ENCODE assay signal across 7 mouse cellular contexts in the genomic region with DNA sequence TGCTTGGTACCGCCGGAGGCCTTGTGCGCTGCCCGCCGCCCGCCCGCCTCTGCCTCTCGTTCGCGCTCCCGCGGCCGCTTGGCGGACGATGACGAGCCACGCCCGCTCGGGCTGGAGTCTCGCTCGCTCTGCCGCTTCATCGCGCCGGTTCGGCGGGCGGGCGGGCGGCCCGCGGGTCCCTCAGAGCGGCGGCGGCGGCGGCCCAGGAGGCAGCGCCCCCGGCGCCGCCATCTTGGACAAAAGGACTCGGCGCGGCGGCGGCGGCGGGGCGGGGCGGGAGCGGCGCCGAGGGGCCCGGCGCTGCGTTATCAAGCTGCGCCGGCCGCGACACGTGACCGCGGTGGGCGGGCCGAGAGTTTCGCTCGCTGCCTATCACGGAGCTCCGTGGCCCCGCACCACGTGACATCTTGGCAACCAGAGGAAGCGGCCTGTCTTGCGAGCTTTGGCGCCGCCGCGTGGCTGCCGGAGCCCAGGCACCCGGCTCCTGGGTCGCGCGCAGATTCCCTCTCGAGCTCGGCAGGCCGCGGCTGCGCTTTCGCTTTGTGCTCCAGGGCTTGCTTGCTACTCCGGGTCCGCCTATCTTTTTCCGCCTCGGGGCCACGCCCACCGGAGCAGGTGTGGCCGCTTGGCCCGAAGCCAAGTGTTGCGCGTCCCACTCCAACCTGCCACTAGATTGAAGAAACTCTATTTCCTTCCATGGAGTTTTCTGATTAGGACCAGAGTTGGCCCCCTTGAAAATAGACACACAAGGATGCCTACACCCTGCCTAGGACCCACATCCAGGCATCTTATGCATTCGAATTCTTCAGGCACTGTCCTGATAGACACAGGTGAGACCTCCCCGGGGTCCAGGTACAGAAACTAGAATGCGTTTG. TPM values are rescaled to one million over a fixed set of nuclear protein-coding genes. Genes with fewer than 3 reads are reported as not detected.
DNase-seq lines count a peak whose midpoint lies in the region; ATAC-seq lines count a peak whose summit lies in the region.

A gene (minus strand): TSS at position 601 of the 875 bp plus-strand sequence.

- H3K9me3 ChIP-seq in embryonic facial prominence, embryonic 11.5 days (replicated peaks; ENCODE audit: control insufficient read depth, low read length) = no peaks in the 10 kb centered on the region
- H3K9me3 ChIP-seq in limb, embryonic 10.5 days (replicated peaks) = no peaks in the 10 kb centered on the region
- no peaks in the 10 kb centered on the region for H3K9me3 ChIP-seq in midbrain, embryonic 13.5 days

- no peaks in the 10 kb centered on the region for H3K27me3 ChIP-seq in embryonic facial prominence, embryonic 11.5 days (ENCODE audit: control insufficient read depth, insufficient read depth, low read length)
- no peaks in the 10 kb centered on the region for H3K27me3 ChIP-seq in limb, embryonic 10.5 days (ENCODE audit: low read depth, poor library complexity, severe bottlenecking)
- no peaks in the 10 kb centered on the region for H3K27me3 ChIP-seq in midbrain, embryonic 13.5 days

- ATAC-seq in embryonic facial prominence, embryonic 11.5 days (replicated peaks; ENCODE audit: insufficient number of reproducible peaks, low FRiP score, low TSS enrichment, low read depth) = peak; percentile 32
- ATAC-seq in granulocyte monocyte progenitor cell, adult 5-6 weeks (replicated peaks; ENCODE audit: poor library complexity, severe bottlenecking) = peak; percentile 58
- peak; percentile 57 for ATAC-seq in midbrain, embryonic 13.5 days

- DNase-seq in adrenal gland, postnatal 14 days = peak; percentile 99
- peak; percentile 99 for DNase-seq in embryonic facial prominence, embryonic 11.5 days (ENCODE audit: low spot score)
- peak; percentile 98 for DNase-seq in kidney, adult 11 months
- peak; percentile 99 for DNase-seq in limb, embryonic 10.5 days (ENCODE audit: low spot score)
- DNase-seq in spleen, adult 12 weeks (ENCODE audit: low spot score) = peak; percentile 97

- H3K27ac ChIP-seq in embryonic facial prominence, embryonic 11.5 days (replicated peaks; ENCODE audit: low read depth, low read length) = peak within 1 kb of the TSS; percentile 88
- peak within 1 kb of the TSS; percentile 99 for H3K27ac ChIP-seq in limb, embryonic 10.5 days
- peak within 1 kb of the TSS; percentile 96 for H3K27ac ChIP-seq in midbrain, embryonic 13.5 days

- peaks cover 8% of the 10 kb centered on the region for H3K36me3 ChIP-seq in embryonic facial prominence, embryonic 11.5 days (replicated peaks; ENCODE audit: control insufficient read depth, insufficient read depth, low read depth, low read length)
- peaks cover 71% of the 10 kb centered on the region for H3K36me3 ChIP-seq in limb, embryonic 10.5 days
- peaks cover 62% of the 10 kb centered on the region for H3K36me3 ChIP-seq in midbrain, embryonic 13.5 days

- peak within 1 kb of the TSS; percentile 97 for H3K9ac ChIP-seq in embryonic facial prominence, embryonic 11.5 days (replicated peaks; ENCODE audit: low read length)
- H3K9ac ChIP-seq in midbrain, embryonic 13.5 days (replicated peaks) = peak within 1 kb of the TSS; percentile 99

- peak within 1 kb of the TSS; percentile 72 for H3K4me3 ChIP-seq in embryonic facial prominence, embryonic 11.5 days (ENCODE audit: low read depth, low read length)
- H3K4me3 ChIP-seq in limb, embryonic 10.5 days = peak within 1 kb of the TSS; percentile 95
- peak within 1 kb of the TSS; percentile 98 for H3K4me3 ChIP-seq in midbrain, embryonic 13.5 days (replicated peaks)

- WGBS in embryonic facial prominence, embryonic 11.5 days = 3% methylated on average over 77 of the region's 101 CpGs
- 2% methylated on average over 101 of the region's 101 CpGs for WGBS in limb, embryonic 10.5 days
- 3% methylated on average over 82 of the region's 101 CpGs for WGBS in midbrain, embryonic 13.5 days

- H3K4me2 ChIP-seq in embryonic facial prominence, embryonic 11.5 days (ENCODE audit: low read depth, low read length) = peak within 1 kb of the TSS; percentile 90
- peak within 1 kb of the TSS; percentile 99 for H3K4me2 ChIP-seq in midbrain, embryonic 13.5 days (replicated peaks)

- H3K4me1 ChIP-seq in embryonic facial prominence, embryonic 11.5 days (ENCODE audit: control insufficient read depth, insufficient read depth, low read length) = peaks cover 7% of the 10 kb centered on the region
- peaks cover 73% of the 10 kb centered on the region for H3K4me1 ChIP-seq in limb, embryonic 10.5 days
- H3K4me1 ChIP-seq in midbrain, embryonic 13.5 days (replicated peaks) = peaks cover 77% of the 10 kb centered on the region

RNA-seq across cellular contexts. Expression of the gene that starts here (rescaled TPM):
- total RNA-seq in adrenal gland, postnatal 14 days (2021) = 27.5 and 29.8 TPM in 2 replicates
- 23.2 and 27.3 TPM in 2 replicates for polyA plus RNA-seq in embryonic facial prominence, embryonic 11.5 days (2014; fragmentation: Nextera tagmentation; extraction: Ambion mirVana)
- total RNA-seq in granulocyte monocyte progenitor cell, adult 5-6 weeks (2014; fragmentation: Nextera tagmentation) = 19.3 and 30.3 TPM in 2 replicates
- 23.2 and 48.3 TPM in 2 replicates for total RNA-seq in granulocyte monocyte progenitor cell, adult 5-6 weeks (2017)
- polyA plus RNA-seq in limb, embryonic 10.5 days (2016; fragmentation: Nextera tagmentation; extraction: Ambion mirVana) = 17.9 and 20.4 TPM in 2 replicates
- polyA plus RNA-seq in midbrain, embryonic 13.5 days (2015; fragmentation: Nextera tagmentation; extraction: Ambion mirVana) = 15.9 and 18.9 TPM in 2 replicates

Comparison
In these comparisons a context has a peak if more than half of its experiments do, and no peak if none do; other contexts are left out.
1. Peak in every context shown above with its lines: DNase-seq, ATAC-seq, H3K4me3 ChIP-seq and H3K27ac ChIP-seq.